21 mouse cellular contexts compared by ENCODE assay signal in genomic region chr14:29672436-29673050, GRCm38 (mm10). TPM values are rescaled to one million over a fixed set of nuclear protein-coding genes. Genes with fewer than 3 reads are reported as not detected.
DNase-seq lines count a peak whose midpoint lies in the region; ATAC-seq and TF ChIP-seq lines count a peak whose summit lies in the region.
"Had no signal": no experiment of that assay in that cellular context is flagged by ENCODE, and none has a peak within 500 bp of the region (broad histone marks: within the 10 kb centered on the region; RNA-seq: fewer than 3 reads in every experiment).

No protein-coding gene starts in this region.

- no peak for TF ChIP-seq EP300 in lung, postnatal 0 days (IDR thresholded peaks at IDR 0.05)

- no peak overlapping the region for H3K27ac ChIP-seq in heart, embryonic 12.5 days (ENCODE audit: poor library complexity, severe bottlenecking)
- peak overlapping the region; percentile 80 for H3K27ac ChIP-seq in brown adipose tissue, adult 24 weeks (replicated peaks; ENCODE audit: low read depth, low read length)
- no peak overlapping the region for H3K27ac ChIP-seq in lung, postnatal 0 days (ENCODE audit: low read length)
- no peak overlapping the region for H3K27ac ChIP-seq in forebrain, embryonic 14.5 days (ENCODE audit: low read depth, low read length)
- no peak overlapping the region for H3K27ac ChIP-seq in intestine, embryonic 15.5 days
- H3K27ac ChIP-seq: embryonic facial prominence, embryonic 12.5 days; hindbrain, embryonic 15.5 days; neural tube, embryonic 15.5 days had no signal

- no peaks in the 10 kb centered on the region for H3K36me3 ChIP-seq in heart, embryonic 12.5 days
- no peaks in the 10 kb centered on the region for H3K36me3 ChIP-seq in lung, postnatal 0 days (ENCODE audit: insufficient read depth, low read length)
- H3K36me3 ChIP-seq in forebrain, embryonic 14.5 days (ENCODE audit: control insufficient read depth, insufficient read depth, low read length): no peaks in the 10 kb centered on the region
- H3K36me3 ChIP-seq in intestine, embryonic 15.5 days: no peaks in the 10 kb centered on the region
- H3K36me3 ChIP-seq: embryonic facial prominence, embryonic 12.5 days; hindbrain, embryonic 15.5 days; neural tube, embryonic 15.5 days had no signal

- 38% methylated on average over 1 of the region's 1 CpGs for WGBS in heart, embryonic 12.5 days
- WGBS in lung, postnatal 0 days: 10% methylated on average over 1 of the region's 1 CpGs
- WGBS in forebrain, embryonic 14.5 days: 47% methylated on average over 1 of the region's 1 CpGs
- 35% methylated on average over 1 of the region's 1 CpGs for WGBS in intestine, embryonic 15.5 days

- H3K4me3 ChIP-seq in heart, embryonic 12.5 days: no peak overlapping the region
- no peak overlapping the region for H3K4me3 ChIP-seq in brown adipose tissue, adult 24 weeks (ENCODE audit: insufficient read depth, low read depth, low read length)
- no peak overlapping the region for H3K4me3 ChIP-seq in lung, postnatal 0 days (ENCODE audit: low read depth, low read length)
- no peak overlapping the region for H3K4me3 ChIP-seq in forebrain, embryonic 14.5 days (ENCODE audit: low read depth, low read length)
- H3K4me3 ChIP-seq in intestine, embryonic 15.5 days (replicated peaks): no peak overlapping the region
- H3K4me3 ChIP-seq: embryonic facial prominence, embryonic 12.5 days; erythroblast, embryonic 14.5 days; hindbrain, embryonic 15.5 days; megakaryocyte, embryonic 14.5 days; neural tube, embryonic 15.5 days had no signal

- peak; percentile 3 for DNase-seq in heart, adult 8-10 months (ENCODE audit: low spot score)
- DNase-seq in adipocyte (ENCODE audit: low spot score): peak; percentile 22
- peak; percentile 4 for DNase-seq in lung, postnatal 0 days (ENCODE audit: low spot score)
- no peak for DNase-seq in forebrain, embryonic 14.5 days (ENCODE audit: low spot score)
- no peak for DNase-seq in left cerebral cortex, postnatal 4 days
- DNase-seq: cerebellum, adult 8-10 months; kidney, adult 11 months; layer of hippocampus, postnatal 36 days; midbrain, embryonic 14.5 days; right cerebral cortex, postnatal 14 days; thymus, adult 2 months had no signal

- H3K9me3 ChIP-seq in heart, embryonic 12.5 days (replicated peaks): no peaks in the 10 kb centered on the region
- no peaks in the 10 kb centered on the region for H3K9me3 ChIP-seq in lung, postnatal 0 days (ENCODE audit: low read length)
- H3K9me3 ChIP-seq in forebrain, embryonic 14.5 days (replicated peaks; ENCODE audit: control insufficient read depth, low read length): no peaks in the 10 kb centered on the region
- H3K9me3 ChIP-seq in intestine, embryonic 15.5 days: no peaks in the 10 kb centered on the region
- H3K9me3 ChIP-seq: embryonic facial prominence, embryonic 12.5 days; hindbrain, embryonic 15.5 days; neural tube, embryonic 15.5 days had no signal

- TF ChIP-seq CTCF in lung, postnatal 0 days (IDR thresholded peaks at IDR 0.05): no peak

- ATAC-seq in heart, embryonic 12.5 days (ENCODE audit: insufficient number of reproducible peaks, low FRiP score): no peak
- ATAC-seq in lung, postnatal 0 days: no peak
- no peak for ATAC-seq in forebrain, embryonic 14.5 days
- ATAC-seq in intestine, embryonic 15.5 days: no peak
- ATAC-seq: forebrain, embryonic 16.5 days had no signal

- intact Hi-C loops in left cerebral cortex, postnatal 4 days (cut with DNase I): no loop called here

- H3K27me3 ChIP-seq in heart, embryonic 12.5 days (replicated peaks): no peaks in the 10 kb centered on the region
- no peaks in the 10 kb centered on the region for H3K27me3 ChIP-seq in lung, postnatal 0 days (replicated peaks; ENCODE audit: insufficient read depth, low read length)
- H3K27me3 ChIP-seq in forebrain, embryonic 14.5 days (replicated peaks; ENCODE audit: control insufficient read depth, insufficient read depth, low read length): no peaks in the 10 kb centered on the region
- H3K27me3 ChIP-seq in intestine, embryonic 15.5 days (replicated peaks): no peaks in the 10 kb centered on the region
- H3K27me3 ChIP-seq: embryonic facial prominence, embryonic 12.5 days; hindbrain, embryonic 15.5 days; megakaryocyte, embryonic 14.5 days; neural tube, embryonic 15.5 days had no signal

- no peaks in the 10 kb centered on the region for H3K4me1 ChIP-seq in heart, embryonic 12.5 days (replicated peaks)
- H3K4me1 ChIP-seq in brown adipose tissue, adult 24 weeks (ENCODE audit: control insufficient read depth, insufficient read depth, insufficient read length, low read length): peaks cover 2% of the 10 kb centered on the region; the same call in 1 of the 2 replicates
- no peaks in the 10 kb centered on the region for H3K4me1 ChIP-seq in lung, postnatal 0 days (ENCODE audit: insufficient read depth, low read depth, low read length)
- H3K4me1 ChIP-seq in forebrain, embryonic 14.5 days (ENCODE audit: control insufficient read depth, insufficient read depth, low read length): peaks cover 7% of the 10 kb centered on the region
- no peaks in the 10 kb centered on the region for H3K4me1 ChIP-seq in intestine, embryonic 15.5 days (replicated peaks)
- H3K4me1 ChIP-seq: embryonic facial prominence, embryonic 12.5 days; megakaryocyte, embryonic 14.5 days; neural tube, embryonic 15.5 days had no signal

- no peak overlapping the region for H3K4me2 ChIP-seq in heart, embryonic 12.5 days
- H3K4me2 ChIP-seq in lung, postnatal 0 days (replicated peaks; ENCODE audit: low read depth, low read length): no peak overlapping the region
- no peak overlapping the region for H3K4me2 ChIP-seq in forebrain, embryonic 14.5 days (ENCODE audit: low read length)
- H3K4me2 ChIP-seq in intestine, embryonic 15.5 days (replicated peaks): no peak overlapping the region
- H3K4me2 ChIP-seq: embryonic facial prominence, embryonic 12.5 days; hindbrain, embryonic 15.5 days; neural tube, embryonic 15.5 days had no signal

- H3K9ac ChIP-seq in heart, embryonic 12.5 days: no peak overlapping the region
- H3K9ac ChIP-seq in lung, postnatal 0 days (replicated peaks; ENCODE audit: low read depth): no peak overlapping the region
- no peak overlapping the region for H3K9ac ChIP-seq in forebrain, embryonic 14.5 days (ENCODE audit: low read length)
- no peak overlapping the region for H3K9ac ChIP-seq in intestine, embryonic 15.5 days
- H3K9ac ChIP-seq: embryonic facial prominence, embryonic 12.5 days; hindbrain, embryonic 15.5 days; neural tube, embryonic 15.5 days had no signal

RNA-seq across cellular contexts. Expression of gene Cacna2d3, which starts 49.1 kb away (rescaled TPM):
- total RNA-seq in heart, adult 8-10 months (2022): 1 to 10 TPM in 2 of 4 experiments, under 1 TPM in 2; 0.50 to 1.2 (median 0.91) TPM
- 0.85 and 1.3 TPM in 2 replicates for polyA plus RNA-seq in heart, embryonic 12.5 days (2016; fragmentation: Nextera tagmentation; extraction: Ambion mirVana)
- 0.42 TPM in 1 of 2 replicates, not detected in the other for polyA plus RNA-seq in brown adipose tissue, adult 24 weeks (2012; ENCODE audit: insufficient read depth, insufficient read length, missing spikeins)
- polyA plus RNA-seq in lung, postnatal 0 days (2015; fragmentation: Nextera tagmentation; extraction: Ambion mirVana): 0.50 and 0.90 TPM in 2 replicates
- 14.5 and 19.1 TPM in 2 replicates for polyA plus RNA-seq in forebrain, embryonic 14.5 days (2014; fragmentation: Nextera tagmentation; extraction: Ambion mirVana)
- total RNA-seq in left cerebral cortex, postnatal 4 days (2021): 10 to 100 TPM; 59.3 to 61.7 TPM
- 1.4 and 1.7 TPM in 2 replicates for polyA plus RNA-seq in intestine, embryonic 15.5 days (2015; fragmentation: Nextera tagmentation; extraction: Ambion mirVana)
- total RNA-seq: granulocyte monocyte progenitor cell, adult 5-6 weeks had no signal

Comparison
In these comparisons a context has a peak if more than half of its experiments do, and no peak if none do; other contexts are left out.
1. DNase-seq: peak in heart, adult 8-10 months (single experiment), adipocyte (single experiment) and lung, postnatal 0 days (single experiment); none in forebrain, embryonic 14.5 days (single experiment) and left cerebral cortex, postnatal 4 days (single experiment).